Mouse (Mus musculus): ENCODE results near the gene Csgalnact2.

Csgalnact2 gene

DNA sequence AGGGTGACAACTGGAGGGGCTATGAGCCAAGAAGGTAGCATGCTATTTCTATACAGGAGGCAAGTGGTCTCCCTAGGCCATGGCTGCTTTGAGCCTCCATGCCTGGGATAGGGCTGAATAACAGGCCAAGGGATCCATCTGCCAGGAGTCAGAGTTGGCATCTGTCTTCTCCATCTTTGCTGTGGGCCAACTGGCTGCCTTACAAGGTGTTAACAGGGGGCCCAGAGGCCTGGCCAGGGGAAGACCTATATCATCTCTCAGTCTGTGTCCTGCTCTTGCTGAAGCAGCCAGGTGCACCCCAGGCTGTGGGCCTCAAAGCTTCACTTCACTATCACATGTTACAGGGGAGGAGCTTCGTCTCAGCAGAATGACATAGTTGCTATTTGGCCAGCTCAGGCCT lies 66.8 kb downstream of the Csgalnact2 start:
- DNase-seq (ENCODE audit: low spot score in 2 of 2): no peak

DNA sequence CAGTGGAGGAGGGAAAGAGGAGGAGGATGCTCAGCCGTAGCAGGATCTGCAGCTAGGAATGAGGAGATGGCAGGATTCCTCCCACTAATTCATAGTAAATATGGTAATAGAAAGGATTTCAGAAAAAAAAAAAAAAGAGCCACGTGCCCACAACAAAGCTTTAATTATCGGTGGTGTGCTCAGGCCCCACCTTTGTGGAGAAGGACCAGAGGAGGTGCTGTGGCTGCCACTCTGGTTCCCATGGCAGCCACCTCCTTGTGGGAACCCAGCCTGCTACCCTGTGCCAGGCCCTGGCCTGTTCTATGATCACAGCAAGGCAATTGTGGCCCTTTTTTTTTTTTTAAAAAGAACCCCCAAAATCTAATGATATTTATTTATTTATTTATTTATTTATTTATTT lies 67.5 kb downstream of the Csgalnact2 start:
- no peak for DNase-seq (ENCODE audit: low spot score in 2 of 2)

DNA sequence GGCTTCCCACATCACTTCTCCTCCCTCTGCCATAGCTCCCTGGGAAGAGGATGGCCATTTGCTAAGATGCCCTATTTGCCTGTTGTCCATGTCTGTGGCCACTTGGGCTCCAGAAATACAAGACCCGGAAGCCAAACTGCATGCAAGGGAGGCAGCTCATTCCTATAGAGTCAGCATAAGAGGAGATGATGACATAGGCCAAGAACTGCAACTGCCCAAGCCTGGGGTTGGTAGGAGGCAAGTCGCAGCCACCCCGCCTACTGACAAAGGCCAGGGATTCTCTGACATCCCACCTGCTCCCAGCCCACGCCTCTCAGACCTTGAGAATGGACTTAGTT lies 68.0 kb downstream of the Csgalnact2 start:
- no peak for DNase-seq (ENCODE audit: low spot score in 2 of 2)

DNA sequence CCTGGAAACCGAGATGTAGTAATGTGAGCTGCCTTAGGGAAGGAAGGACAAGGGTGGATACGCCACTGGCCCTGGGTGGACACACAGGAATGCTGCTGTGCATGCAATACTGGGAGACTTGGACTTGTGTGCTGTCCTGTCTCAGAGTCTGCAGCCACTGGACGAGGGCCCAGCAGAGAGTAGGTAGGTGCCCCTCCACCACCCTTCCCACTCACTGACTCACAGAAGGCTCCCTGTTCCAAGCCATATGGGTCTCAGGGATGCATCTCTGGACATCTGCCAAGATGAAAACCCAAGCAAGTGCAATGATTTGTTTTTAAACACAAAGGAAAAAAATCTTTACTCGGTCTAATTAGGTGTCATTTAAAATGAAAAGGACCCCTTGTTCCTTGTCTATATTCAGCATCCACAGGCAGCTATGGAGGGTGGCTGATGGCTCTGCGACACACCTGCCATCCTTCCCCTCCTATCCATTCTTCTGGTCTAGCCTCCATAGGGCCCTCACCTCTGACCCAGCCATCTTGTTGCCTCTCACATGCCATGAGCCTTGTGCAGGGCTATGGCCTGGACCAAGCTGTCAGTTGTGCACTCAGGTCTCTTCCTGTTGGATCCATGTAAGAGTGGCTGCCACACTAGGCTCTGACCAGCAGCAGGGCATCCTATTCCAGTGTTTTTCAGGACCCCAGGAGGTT lies 68.5 kb downstream of the Csgalnact2 start:
- DNase-seq (ENCODE audit: low spot score in 2 of 2): peak in 1 of 2 experiments; percentile 82

DNA sequence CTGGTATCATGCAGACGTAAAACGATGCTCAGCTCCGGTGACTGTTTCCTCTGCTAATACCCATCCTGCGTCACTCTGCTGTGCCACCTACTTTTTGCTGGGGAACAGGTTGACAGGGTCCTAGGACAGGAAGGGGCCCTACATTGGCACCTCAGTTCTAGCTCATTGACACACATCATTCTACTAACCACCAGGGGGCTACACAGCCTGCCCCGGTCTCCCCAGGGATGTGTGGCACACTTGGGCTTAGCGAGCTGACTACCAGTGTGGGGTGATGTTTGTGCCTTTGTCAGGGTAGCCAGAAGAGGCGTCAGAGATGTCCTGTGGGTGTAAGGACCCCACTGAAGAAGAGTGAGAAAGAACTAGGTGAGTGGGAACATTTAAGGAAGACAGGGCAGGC lies 71.2 kb downstream of the Csgalnact2 start:
- DNase-seq (ENCODE audit: low spot score in 2 of 2): no peak

DNA sequence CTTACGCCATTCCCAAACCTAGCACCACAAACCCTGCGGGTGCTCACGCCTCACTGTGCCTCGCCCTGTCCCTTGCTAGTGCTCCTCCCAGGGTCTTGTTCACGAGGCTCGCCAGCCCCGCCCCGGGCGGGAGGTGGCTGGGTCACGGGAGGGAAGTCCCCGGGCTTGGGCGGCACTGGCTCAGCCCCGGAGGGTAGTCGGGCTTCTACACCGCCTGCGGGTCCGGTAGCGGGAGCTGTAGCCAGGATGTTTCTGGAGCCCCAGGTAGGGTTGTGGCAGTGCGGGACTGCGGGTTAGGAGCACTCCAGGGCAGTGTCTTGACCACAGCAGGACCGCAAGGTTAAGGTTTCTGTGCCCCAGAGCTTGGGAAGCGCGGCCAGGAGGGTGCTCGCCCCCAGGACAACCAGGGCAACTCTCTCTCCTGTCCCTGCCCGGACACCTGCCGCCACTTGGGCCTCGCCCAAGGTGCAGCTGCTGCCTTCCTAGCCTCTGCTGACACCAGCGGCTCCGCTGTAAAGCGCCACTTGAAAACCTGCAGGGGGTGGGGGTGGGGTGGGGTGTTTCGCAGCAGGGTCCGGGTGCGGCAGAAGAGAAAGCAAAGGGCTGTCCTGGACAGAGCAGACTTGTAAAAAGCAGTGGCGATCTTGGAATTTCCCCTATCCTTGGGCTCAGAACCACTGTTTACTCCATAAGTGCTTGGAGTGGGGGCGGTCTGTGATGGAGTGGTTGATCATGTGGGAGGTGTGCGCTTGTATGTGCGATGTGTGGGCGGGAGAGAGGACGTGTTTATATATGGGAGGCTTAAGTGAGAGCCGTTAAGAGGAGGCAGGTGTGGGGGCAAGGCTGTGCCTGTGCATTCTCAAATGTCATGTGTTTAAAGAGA lies 72.5 kb downstream of the Csgalnact2 start:
- peak; percentile 60 to 83 for DNase-seq (ENCODE audit: low spot score in 2 of 2)

GRCm38 (mm10) chr6:118065837-118066198 lies 73.1 kb downstream of the Csgalnact2 start:
- no peak for DNase-seq (ENCODE audit: low spot score in 2 of 2)

DNA sequence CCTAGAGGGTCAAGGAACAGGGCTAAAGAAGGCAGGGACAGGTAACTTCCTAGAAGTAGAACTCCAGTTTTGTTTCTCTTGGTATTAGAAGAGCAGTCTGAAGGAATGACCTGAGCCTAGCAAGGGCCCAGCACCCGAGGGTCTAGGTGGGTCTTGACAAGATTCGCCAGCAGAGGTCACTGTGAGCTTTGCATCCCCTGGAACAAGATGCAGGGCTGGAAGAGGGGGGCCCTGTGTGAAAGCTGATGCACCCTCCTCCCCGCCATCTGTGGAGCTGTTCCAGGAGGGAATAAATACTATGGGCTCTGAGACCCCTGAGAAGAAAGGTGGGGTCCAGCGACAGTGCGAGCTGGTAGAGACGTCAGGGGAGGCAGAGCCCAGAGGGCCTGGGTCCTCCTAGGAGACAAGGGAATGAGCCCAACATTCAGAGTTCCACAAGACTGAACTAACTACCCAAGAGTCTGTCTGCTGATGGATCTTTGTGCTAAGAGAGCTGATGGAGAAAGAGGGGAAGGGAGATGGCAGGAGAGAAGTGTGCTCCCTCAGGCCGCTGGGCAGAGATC lies 73.9 kb downstream of the Csgalnact2 start:
- no peak for DNase-seq (ENCODE audit: low spot score in 2 of 2)

DNA sequence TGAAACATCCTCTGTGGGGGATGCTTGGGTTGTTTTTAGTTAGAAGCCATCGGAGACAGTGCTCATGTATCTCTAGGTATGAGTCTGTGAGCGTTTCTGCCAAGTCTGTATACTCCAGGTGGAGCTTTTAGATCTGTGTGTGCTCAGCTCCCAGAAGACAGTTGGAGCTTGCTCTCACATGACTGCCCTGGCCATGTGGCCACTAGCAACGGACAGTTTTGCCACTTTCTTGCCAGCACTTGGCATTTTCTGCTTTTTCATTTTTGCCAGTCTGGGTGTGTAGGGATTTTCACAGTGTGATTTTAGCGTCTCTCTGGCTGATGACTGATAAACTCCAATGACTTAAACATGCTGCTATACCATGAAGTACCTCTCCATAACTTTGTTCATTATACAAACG lies 75.7 kb downstream of the Csgalnact2 start:
- no peak for DNase-seq (ENCODE audit: low spot score in 2 of 2)

DNA sequence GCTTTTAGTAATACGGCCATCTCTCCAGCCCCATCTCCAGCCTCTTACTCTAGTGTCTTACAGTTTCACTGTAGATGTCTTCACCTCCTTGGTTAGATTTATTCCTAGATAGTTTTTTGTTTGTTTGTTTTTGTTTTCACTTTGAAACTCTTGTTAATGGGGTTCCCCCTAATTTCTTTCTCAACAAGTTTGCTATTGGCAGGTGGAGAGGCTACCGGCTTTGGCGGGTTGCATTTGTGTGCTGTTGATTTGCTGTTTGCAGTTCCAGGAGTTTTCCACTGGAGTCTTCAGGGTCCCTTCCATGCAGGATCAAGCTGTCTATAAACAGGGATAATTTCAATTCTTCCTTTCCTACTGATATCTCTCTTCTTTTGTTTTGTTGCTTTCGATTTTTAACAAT lies 77.7 kb downstream of the Csgalnact2 start:
- DNase-seq (ENCODE audit: low spot score in 2 of 2): no peak

Measured in left cerebral cortex, adult 9 months (tissue).